Mouse (Mus musculus) brain, embryonic 18.5 days (tissue): ENCODE data around the gene Fras1.

Experiments used
- DNase-seq: peaks from one replicate; pipeline ENCODE4 v3.0.0-alpha.2; 2012; ENCODE audit warnings: low read depth, low spot score

Gene Fras1

GRCm38 (mm10) chr5:96783506-96784288 lies 409.9 kb downstream of the Fras1 start:
- no peak for DNase-seq

- no peak for DNase-seq
These were observed 411.3 kb downstream of the Fras1 start for GRCm38 (mm10) chr5:96785096-96785495.

- DNase-seq, result no peak
These were observed 418.7 kb downstream of the Fras1 start for GRCm38 (mm10) chr5:96792422-96792821.

GRCm38 (mm10) chr5:96792936-96793718 lies 419.4 kb downstream of the Fras1 start, which contains the start of gene Anxa3:
TSS of gene Anxa3 (plus strand) at chr5:96793339.
- no peak for DNase-seq

- DNase-seq, result no peak
These were observed 420.3 kb downstream of the Fras1 start for GRCm38 (mm10) chr5:96793953-96794635.

GRCm38 (mm10) chr5:96795752-96796151 lies 422.0 kb downstream of the Fras1 start:
- no peak for DNase-seq

- no peak for DNase-seq
These were observed 423.7 kb downstream of the Fras1 start for GRCm38 (mm10) chr5:96797465-96797864.

- no peak for DNase-seq
These were observed 425.4 kb downstream of the Fras1 start for GRCm38 (mm10) chr5:96799165-96799564.

- no peak for DNase-seq
These were observed 426.2 kb downstream of the Fras1 start for GRCm38 (mm10) chr5:96799969-96800368.

- no peak for DNase-seq
These were observed 428.4 kb downstream of the Fras1 start for GRCm38 (mm10) chr5:96802185-96802584.

GRCm38 (mm10) chr5:96803091-96803490 lies 429.3 kb downstream of the Fras1 start:
- DNase-seq, result no peak

- no peak for DNase-seq
These were observed 430.5 kb downstream of the Fras1 start for GRCm38 (mm10) chr5:96804304-96804703.

- DNase-seq, result no peak
These were observed 431.1 kb downstream of the Fras1 start for GRCm38 (mm10) chr5:96804813-96805212.

- no peak for DNase-seq
These were observed 436.9 kb downstream of the Fras1 start for GRCm38 (mm10) chr5:96810620-96811019.

GRCm38 (mm10) chr5:96824769-96825327 lies 451.1 kb downstream of the Fras1 start:
- DNase-seq, result no peak

- no peak for DNase-seq
These were observed 453.4 kb downstream of the Fras1 start for GRCm38 (mm10) chr5:96827176-96827575.
